ENCODE assay signal across 19 mouse cellular contexts in the genomic region with DNA sequence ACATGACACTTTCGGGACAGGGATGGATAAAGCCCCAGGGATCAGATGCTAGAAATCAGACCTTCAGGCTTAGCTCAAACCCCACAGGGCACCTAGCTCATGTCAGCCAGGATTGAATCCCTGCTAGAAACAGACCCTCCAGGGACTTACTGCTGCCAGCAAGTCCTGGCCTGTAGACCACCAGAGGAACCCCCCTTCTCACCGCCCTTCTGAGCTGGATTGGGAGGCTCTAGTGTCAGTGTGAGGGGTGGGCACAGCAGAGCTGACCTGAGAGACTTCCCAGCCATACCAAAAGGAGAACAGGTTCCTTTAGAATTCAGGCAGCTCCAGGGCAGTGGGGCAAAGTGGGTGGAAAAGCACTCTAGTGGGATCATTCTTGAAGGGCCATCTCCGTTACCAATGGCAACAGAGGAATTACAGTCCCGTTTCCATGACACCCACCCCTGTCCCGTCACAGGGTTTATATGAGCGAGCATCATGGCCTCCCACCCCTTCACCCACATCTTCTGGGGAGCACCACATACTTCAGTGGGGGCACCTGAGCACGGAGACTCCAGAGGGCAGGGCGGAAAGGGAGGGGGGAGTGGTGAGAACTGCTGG. TPM values are rescaled to one million over a fixed set of nuclear protein-coding genes. Genes with fewer than 3 reads are reported as not detected.
DNase-seq lines count a peak whose midpoint lies in the region; ATAC-seq and TF ChIP-seq lines count a peak whose summit lies in the region.
"Had no signal": no experiment of that assay in that cellular context is flagged by ENCODE, and none has a peak within 500 bp of the region (broad histone marks: within the 10 kb centered on the region; RNA-seq: fewer than 3 reads in every experiment).

No protein-coding gene starts in this region.

- no peaks in the 10 kb centered on the region for H3K36me3 ChIP-seq in hindbrain, embryonic 10.5 days
- H3K36me3 ChIP-seq in hindbrain, embryonic 14.5 days (replicated peaks; ENCODE audit: control insufficient read depth, insufficient read depth) = peaks cover 34% of the 10 kb centered on the region
- H3K36me3 ChIP-seq in midbrain, embryonic 13.5 days = peaks cover 41% of the 10 kb centered on the region
- H3K36me3 ChIP-seq: embryonic facial prominence, embryonic 12.5 days; heart, embryonic 13.5 days; intestine, embryonic 15.5 days; kidney, embryonic 15.5 days; limb, embryonic 12.5 days had no signal

- H3K4me3 ChIP-seq in hindbrain, embryonic 10.5 days = no peak overlapping the region
- no peak overlapping the region for H3K4me3 ChIP-seq in hindbrain, embryonic 14.5 days (replicated peaks; ENCODE audit: low read length)
- H3K4me3 ChIP-seq in midbrain, embryonic 13.5 days (replicated peaks) = no peak overlapping the region
- H3K4me3 ChIP-seq in olfactory bulb, adult 2 months (ENCODE audit: insufficient read depth, low read depth, low read length) = no peak overlapping the region
- H3K4me3 ChIP-seq: embryonic facial prominence, embryonic 12.5 days; heart, embryonic 13.5 days; intestine, embryonic 15.5 days; kidney, embryonic 15.5 days; limb, embryonic 12.5 days had no signal

- H3K27me3 ChIP-seq in hindbrain, embryonic 10.5 days (ENCODE audit: insufficient read depth, poor library complexity, severe bottlenecking) = no peaks in the 10 kb centered on the region
- H3K27me3 ChIP-seq in hindbrain, embryonic 14.5 days (ENCODE audit: control insufficient read depth, insufficient read depth, low read length) = no peaks in the 10 kb centered on the region
- H3K27me3 ChIP-seq in midbrain, embryonic 13.5 days = no peaks in the 10 kb centered on the region
- H3K27me3 ChIP-seq: kidney, embryonic 15.5 days had no signal

- ATAC-seq in hindbrain, embryonic 14.5 days (ENCODE audit: low FRiP score) = no peak; the same call in 1 of the 2 replicates
- ATAC-seq in midbrain, embryonic 13.5 days = peak; percentile 53
- ATAC-seq: intestine, embryonic 15.5 days had no signal

- no peak overlapping the region for H3K9ac ChIP-seq in hindbrain, embryonic 14.5 days
- H3K9ac ChIP-seq in midbrain, embryonic 13.5 days (replicated peaks) = 0 out of 2 replicates have a peak overlapping the region, but pooled peaks have one; percentile 36
- H3K9ac ChIP-seq: embryonic facial prominence, embryonic 12.5 days; heart, embryonic 13.5 days; intestine, embryonic 15.5 days; kidney, embryonic 15.5 days; limb, embryonic 12.5 days; liver, embryonic 14.5 days had no signal

- no peak for TF ChIP-seq CTCF in olfactory bulb, adult 2 months (IDR thresholded peaks at IDR 0.05; ENCODE audit: insufficient read depth, low read depth, low read length)

- no peak overlapping the region for H3K4me2 ChIP-seq in hindbrain, embryonic 14.5 days (replicated peaks)
- peak overlapping the region; percentile 20; the same call in 1 of the 2 replicates for H3K4me2 ChIP-seq in midbrain, embryonic 13.5 days (replicated peaks)
- H3K4me2 ChIP-seq: embryonic facial prominence, embryonic 12.5 days; heart, embryonic 13.5 days; intestine, embryonic 15.5 days; kidney, embryonic 15.5 days; limb, embryonic 12.5 days had no signal

- no peaks in the 10 kb centered on the region for H3K9me3 ChIP-seq in hindbrain, embryonic 10.5 days
- no peaks in the 10 kb centered on the region for H3K9me3 ChIP-seq in hindbrain, embryonic 14.5 days (ENCODE audit: control insufficient read depth, low read length)
- no peaks in the 10 kb centered on the region for H3K9me3 ChIP-seq in midbrain, embryonic 13.5 days
- H3K9me3 ChIP-seq: embryonic facial prominence, embryonic 12.5 days; heart, embryonic 13.5 days; intestine, embryonic 15.5 days; kidney, embryonic 15.5 days; limb, embryonic 12.5 days had no signal

- H3K4me1 ChIP-seq in hindbrain, embryonic 10.5 days (replicated peaks) = peaks cover 29% of the 10 kb centered on the region
- peaks cover 39% of the 10 kb centered on the region for H3K4me1 ChIP-seq in hindbrain, embryonic 14.5 days (replicated peaks; ENCODE audit: control insufficient read depth, insufficient read depth, low read length)
- H3K4me1 ChIP-seq in midbrain, embryonic 13.5 days (replicated peaks) = peaks cover 59% of the 10 kb centered on the region
- H3K4me1 ChIP-seq in olfactory bulb, adult 2 months (ENCODE audit: control insufficient read depth, insufficient read depth, low read length) = peaks cover 54% of the 10 kb centered on the region
- H3K4me1 ChIP-seq: embryonic facial prominence, embryonic 12.5 days; heart, embryonic 13.5 days; intestine, embryonic 15.5 days; kidney, embryonic 15.5 days; limb, embryonic 12.5 days had no signal

- WGBS in hindbrain, embryonic 10.5 days = 58% methylated on average over 8 of the region's 8 CpGs
- WGBS in hindbrain, embryonic 14.5 days = 50% methylated on average over 8 of the region's 8 CpGs
- 37% methylated on average over 8 of the region's 8 CpGs for WGBS in midbrain, embryonic 13.5 days
- 39% methylated on average over 8 of the region's 8 CpGs for WGBS in olfactory bulb, adult 2 months

- TF ChIP-seq POLR2A in olfactory bulb, adult 2 months (IDR thresholded peaks at IDR 0.05; ENCODE audit: insufficient read depth, low read depth, low read length) = no peak

- peak overlapping the region; percentile 64 for H3K27ac ChIP-seq in hindbrain, embryonic 10.5 days
- H3K27ac ChIP-seq in hindbrain, embryonic 14.5 days = no peak overlapping the region
- H3K27ac ChIP-seq in midbrain, embryonic 13.5 days = peak overlapping the region; percentile 47; the same call in 1 of the 2 replicates
- peak overlapping the region; percentile 94 for H3K27ac ChIP-seq in olfactory bulb, adult 2 months (ENCODE audit: insufficient read depth, low read depth, low read length)
- H3K27ac ChIP-seq: embryonic facial prominence, embryonic 12.5 days; heart, embryonic 13.5 days; intestine, embryonic 15.5 days; kidney, embryonic 15.5 days; limb, embryonic 12.5 days; liver, embryonic 14.5 days; stomach, postnatal 0 days had no signal

- peak; percentile 28 for DNase-seq in hindbrain, embryonic 10.5 days (ENCODE audit: low spot score)
- DNase-seq in hindbrain, embryonic 14.5 days (ENCODE audit: low spot score) = no peak
- peak; percentile 56 for DNase-seq in right cerebral cortex, adult 18-20 months
- DNase-seq in right cerebral cortex, postnatal 14 days = no peak
- no peak for DNase-seq in testis, postnatal 14 days (ENCODE audit: low spot score)
- DNase-seq in cerebellum, adult 18-20 months = no peak
- DNase-seq: cerebellum, postnatal 25 days; heart, postnatal 36 days; layer of hippocampus, postnatal 36 days; thymus, postnatal 14 days had no signal

RNA-seq across cellular contexts. Expression of a gene that starts 21.2 kb away (rescaled TPM):
- polyA plus RNA-seq in hindbrain, embryonic 10.5 days (2016; fragmentation: Nextera tagmentation; extraction: Ambion mirVana) = 5.4 and 15.5 TPM in 2 replicates
- 54.2 and 55.9 TPM in 2 replicates for polyA plus RNA-seq in hindbrain, embryonic 14.5 days (2014; fragmentation: Nextera tagmentation; extraction: Ambion mirVana)
- 44.0 and 47.3 TPM in 2 replicates for polyA plus RNA-seq in midbrain, embryonic 13.5 days (2015; fragmentation: Nextera tagmentation; extraction: Ambion mirVana)
- 209 TPM in 1 of 2 replicates, not detected in the other for polyA plus RNA-seq in olfactory bulb, adult 2 months (2012; ENCODE audit: insufficient read depth, insufficient read length, low replicate concordance, missing spikeins)

RNA-seq across cellular contexts. Expression of a gene that starts 43.0 kb away (rescaled TPM):
- polyA plus RNA-seq in hindbrain, embryonic 10.5 days (2016; fragmentation: Nextera tagmentation; extraction: Ambion mirVana) = 0.47 TPM in 1 of 2 replicates, not detected in the other
- 21.1 and 22.3 TPM in 2 replicates for polyA plus RNA-seq in hindbrain, embryonic 14.5 days (2014; fragmentation: Nextera tagmentation; extraction: Ambion mirVana)
- polyA plus RNA-seq in midbrain, embryonic 13.5 days (2015; fragmentation: Nextera tagmentation; extraction: Ambion mirVana) = 3.5 and 3.8 TPM in 2 replicates
- polyA plus RNA-seq in olfactory bulb, adult 2 months (2012; ENCODE audit: insufficient read depth, insufficient read length, low replicate concordance, missing spikeins) = 147 TPM in 1 of 2 replicates, not detected in the other
- polyA plus RNA-seq: liver, embryonic 14.5 days had no signal

Comparison
In these comparisons a context has a peak if more than half of its experiments do, and no peak if none do; other contexts are left out.
1. DNase-seq: peak in hindbrain, embryonic 10.5 days (single experiment) and right cerebral cortex, adult 18-20 months (single experiment); none in hindbrain, embryonic 14.5 days (single experiment), right cerebral cortex, postnatal 14 days (single experiment), testis, postnatal 14 days (single experiment) and cerebellum, adult 18-20 months (0 of 2).